Mouse (Mus musculus) frontal cortex, postnatal 10 days (tissue): Measurements from ENCODE around the gene Ctrl.
"Not testable (repeated sequence)": the region's sequence is repeated elsewhere in the genome, so short reads cannot be mapped to it uniquely, and the experiment has no call there.

ENCODE experiments used
- DNase-seq, 2 experiments: peaks; one replicate each; pipeline ENCODE4 v3.0.0; 2022; ENCODE audit warnings: low spot score in 2 of 2, mixed read lengths in 1 of 2

The Ctrl gene

GRCm38 (mm10) chr8:105933762-105934161, at the start of gene Ctrl:
Gene Ctrl, minus strand, starts transcription at chr8:105933862.
- DNase-seq: no peak

- not testable (repeated sequence) for DNase-seq
Observed at GRCm38 (mm10) chr8:105983406-105983805, 49.7 kb upstream of the Ctrl start.

GRCm38 (mm10) chr8:105981146-105981545, 47.5 kb upstream of the Ctrl start:
- DNase-seq: no peak

- no peak for DNase-seq
Observed at GRCm38 (mm10) chr8:105979325-105979724, 45.7 kb upstream of the Ctrl start, which contains the start of gene Dpep3. Gene Dpep3, minus strand, starts transcription at chr8:105979429.

- no peak for DNase-seq
Observed at GRCm38 (mm10) chr8:105975363-105975762, 41.7 kb upstream of the Ctrl start.

- no peak for DNase-seq
Observed at GRCm38 (mm10) chr8:105971019-105971720, 37.5 kb upstream of the Ctrl start.

- DNase-seq: no peak
Observed at GRCm38 (mm10) chr8:105969367-105969766, 35.7 kb upstream of the Ctrl start.

- DNase-seq: no peak
Observed at GRCm38 (mm10) chr8:105966692-105967311, 33.1 kb upstream of the Ctrl start.

GRCm38 (mm10) chr8:105965905-105966341, 32.3 kb upstream of the Ctrl start, which contains the start of gene Slc12a4:
Gene Slc12a4, minus strand, starts transcription at chr8:105966097.
- peak in 1 of 2 experiments; percentile 56 for DNase-seq

GRCm38 (mm10) chr8:105965266-105965904, 31.7 kb upstream of the Ctrl start:
- no peak for DNase-seq

GRCm38 (mm10) chr8:105964506-105965265, 31.0 kb upstream of the Ctrl start:
- DNase-seq: no peak

- no peak for DNase-seq
Observed at GRCm38 (mm10) chr8:105961536-105961935, 27.9 kb upstream of the Ctrl start.

- DNase-seq: no peak
Observed at GRCm38 (mm10) chr8:105961101-105961500, 27.4 kb upstream of the Ctrl start.

GRCm38 (mm10) chr8:105959350-105959749, 25.7 kb upstream of the Ctrl start:
- no peak for DNase-seq

GRCm38 (mm10) chr8:105957813-105958212, 24.2 kb upstream of the Ctrl start:
- DNase-seq: no peak

GRCm38 (mm10) chr8:105956556-105956955, 22.9 kb upstream of the Ctrl start:
- no peak for DNase-seq

- peak in 1 of 2 experiments; percentile 56 for DNase-seq
Observed at GRCm38 (mm10) chr8:105951057-105951659, 17.5 kb upstream of the Ctrl start.

GRCm38 (mm10) chr8:105949350-105949749, 15.7 kb upstream of the Ctrl start:
- DNase-seq: peak; percentile 64 to 69

GRCm38 (mm10) chr8:105943321-105943739, 9.7 kb upstream of the Ctrl start, which contains the start of gene Lcat:
Gene Lcat, minus strand, starts transcription at chr8:105943382.
- DNase-seq: no peak

GRCm38 (mm10) chr8:105942542-105942941, 8.9 kb upstream of the Ctrl start:
- DNase-seq: no peak

GRCm38 (mm10) chr8:105942026-105942425, 8.4 kb upstream of the Ctrl start:
- no peak for DNase-seq
